Mouse (Mus musculus) hindbrain, postnatal 0 days (tissue): ENCODE measurements at regions not wholly inside any gene's neighbourhood (a gene's known extent, or its start where the extent isn't known, plus 50 kb on each side); places are given as distances from the start of the nearest gene placed in this dataset.
A peak's percentile ranks its signal among the peaks of the same experiment; 100 is the strongest.

ENCODE experiments used
- ATAC-seq: fragments of 200-750 bp; cut with Nextera tagmentation; 2 replicates; pipeline ENCODE4 v1.8.0; 2017; ENCODE audit warnings: mild to moderate bottlenecking, moderate TSS enrichment, moderate library complexity
- DNase-seq: peaks from one replicate; pipeline ENCODE4 v3.0.0-alpha.2; 2015; ENCODE audit warnings: low spot score
- H3K27ac ChIP-seq: fragments of 300-500 bp; sonication (generic); 2 replicates; pipeline ENCODE4 v1.5.1; 2014; ENCODE audit warnings: mild to moderate bottlenecking
- H3K27me3 ChIP-seq: fragments of 300-500 bp; sonication (generic); 2 replicates; pipeline ENCODE4 v1.6.1; 2014; ENCODE audit warnings: low read length, mixed read lengths; ENCODE audit not compliant: insufficient read depth
- H3K36me3 ChIP-seq: fragments of 300-500 bp; sonication (generic); 2 replicates; pipeline ENCODE4 v1.6.1; 2014; ENCODE audit warnings: low read length, mixed read lengths; ENCODE audit not compliant: insufficient read depth
- H3K4me1 ChIP-seq: fragments of 300-500 bp; sonication (generic); 2 replicates; pipeline ENCODE4 v1.6.1; 2014; ENCODE audit warnings: antibody characterized with exemption, low read length, mixed read lengths; ENCODE audit not compliant: insufficient read depth
- H3K4me2 ChIP-seq: fragments of 300-500 bp; sonication (generic); 2 replicates; pipeline ENCODE4 v1.6.1; 2014; ENCODE audit warnings: low read depth, mild to moderate bottlenecking, low read length, moderate library complexity, mixed read lengths
- H3K4me3 ChIP-seq: fragments of 300-500 bp; sonication (generic); 2 replicates; pipeline ENCODE4 v1.5.1; 2014; ENCODE audit warnings: low read length
- H3K9ac ChIP-seq: fragments of 300-500 bp; sonication (generic); replicated peaks from 2 replicates; pipeline ENCODE4 v1.6.1; 2014; ENCODE audit warnings: mild to moderate bottlenecking, low read length, moderate library complexity, mixed read lengths
- H3K9me3 ChIP-seq: fragments of 300-500 bp; sonication (generic); 2 replicates; pipeline ENCODE4 v1.6.1; 2016; ENCODE audit warnings: low read length, mixed read lengths
- CTCF ChIP-seq: IDR thresholded peaks from 2 replicates; pipeline ENCODE4 v1.5.1; 2016; ENCODE audit warnings: antibody characterized with exemption, control low read depth, low read depth
- WGBS: fragments of 180-500 bp; shearing (Covaris S2); extraction: QIAGEN DNeasy Blood & Tissue Kit; methylation state at CpG from one replicate; pipeline ENCODE4 v1.1.7; 2014; 5-methylcytosine and 5-hydroxymethylcytosine counted together

- 56% methylated on average over 11 of the region's 11 CpGs for WGBS
- H3K27me3 ChIP-seq = no peaks in the 10 kb centered on the region
- no peak for TF ChIP-seq CTCF
- no peaks in the 10 kb centered on the region for H3K36me3 ChIP-seq
- H3K9ac ChIP-seq = no peak overlapping the region
- H3K4me3 ChIP-seq = no peak overlapping the region
- H3K27ac ChIP-seq = no peak overlapping the region
- H3K4me1 ChIP-seq = no peaks in the 10 kb centered on the region
- H3K9me3 ChIP-seq = no peaks in the 10 kb centered on the region
- ATAC-seq = no peak
- H3K4me2 ChIP-seq = no peak overlapping the region
- DNase-seq = no peak
Measured at GRCm38 (mm10) chr10:111378047-111378618, 79.7 kb downstream of the Bbs10 start.

GRCm38 (mm10) chr10:111381689-111382088 lies 83.2 kb downstream of the Bbs10 start:
- no peak for TF ChIP-seq CTCF
- H3K27ac ChIP-seq = no peak overlapping the region
- WGBS = 61% methylated on average over 15 of the region's 15 CpGs
- H3K4me3 ChIP-seq = no peak overlapping the region
- no peak overlapping the region for H3K9ac ChIP-seq
- peak; percentile 62 for DNase-seq
- no peaks in the 10 kb centered on the region for H3K27me3 ChIP-seq
- no peaks in the 10 kb centered on the region for H3K4me1 ChIP-seq
- no peak overlapping the region for H3K4me2 ChIP-seq
- H3K36me3 ChIP-seq = no peaks in the 10 kb centered on the region
- peak; percentile 76 for ATAC-seq
- H3K9me3 ChIP-seq = no peaks in the 10 kb centered on the region

- Histone ChIP-seq H3K4me2 (0 out of 2 replicates have a peak overlapping the region, but pooled peaks have one; percentile 3), H3K9me3 (no peaks in the 10 kb centered on the region), H3K9ac (no peak overlapping the region), H3K27me3 (no peaks in the 10 kb centered on the region), H3K36me3 (no peaks in the 10 kb centered on the region), H3K27ac (no peak overlapping the region; the same call in 1 of the 2 replicates), H3K4me3 (no peak overlapping the region), H3K4me1 (no peaks in the 10 kb centered on the region)
- DNase-seq = no peak
- WGBS = 31% methylated on average over 4 of the region's 4 CpGs
- TF ChIP-seq CTCF = no peak
- 0 out of 2 replicates have a peak, but pooled peaks have one; percentile 64 for ATAC-seq
Measured at GRCm38 (mm10) chr10:111382206-111382930, 83.9 kb downstream of the Bbs10 start.

GRCm38 (mm10) chr10:111385561-111385960 lies 87.1 kb downstream of the Bbs10 start:
- no peak for TF ChIP-seq CTCF
- 89% methylated on average over 9 of the region's 9 CpGs for WGBS
- no peaks in the 10 kb centered on the region for H3K4me1 ChIP-seq

GRCm38 (mm10) chr10:111387869-111388538 lies 85.0 kb upstream of the Nap1l1 start:
- Histone ChIP-seq H3K36me3 (no peaks in the 10 kb centered on the region), H3K9ac (no peak overlapping the region), H3K4me2 (peak overlapping the region; percentile 37), H3K4me3 (peak overlapping the region; percentile 11; the same call in 1 of the 2 replicates), H3K27me3 (no peaks in the 10 kb centered on the region), H3K27ac (no peak overlapping the region), H3K4me1 (no peaks in the 10 kb centered on the region), H3K9me3 (no peaks in the 10 kb centered on the region)
- 37% methylated on average over 18 of the region's 18 CpGs for WGBS
- TF ChIP-seq CTCF = no peak
- ATAC-seq (peak; percentile 67), DNase-seq (peak; percentile 51)

More at GRCm38 (mm10) chr10:111385561-111385960, 87.1 kb downstream of the Bbs10 start:
- Histone ChIP-seq H3K4me2 (no peak overlapping the region), H3K36me3 (no peaks in the 10 kb centered on the region), H3K9me3 (no peaks in the 10 kb centered on the region), H3K4me3 (no peak overlapping the region), H3K9ac (no peak overlapping the region), H3K27ac (no peak overlapping the region), H3K27me3 (no peaks in the 10 kb centered on the region)
- ATAC-seq (no peak), DNase-seq (no peak)

- no peak overlapping the region for H3K9ac ChIP-seq
- no peaks in the 10 kb centered on the region for H3K36me3 ChIP-seq
- no peaks in the 10 kb centered on the region for H3K9me3 ChIP-seq
- H3K27ac ChIP-seq = no peak overlapping the region
- 77% methylated on average over 12 of the region's 12 CpGs for WGBS
- no peak for TF ChIP-seq CTCF
- H3K27me3 ChIP-seq = no peaks in the 10 kb centered on the region
- H3K4me3 ChIP-seq = no peak overlapping the region
- DNase-seq (no peak), ATAC-seq (0 out of 2 replicates have a peak, but pooled peaks have one; percentile 46)
- H3K4me2 ChIP-seq = peak overlapping the region; percentile 37; the same call in 1 of the 2 replicates
- no peaks in the 10 kb centered on the region for H3K4me1 ChIP-seq
Measured at GRCm38 (mm10) chr10:111388545-111389320, 84.3 kb upstream of the Nap1l1 start.
